Mouse (Mus musculus): ENCODE data around the gene Rps11.
A peak's percentile ranks its signal among the peaks of the same experiment; 100 is the strongest.

The Rps11 gene

GRCm38 (mm10) chr7:45086084-45086483 is 38.2 kb downstream of the Rps11 start:
- no peak for DNase-seq (ENCODE audit: low spot score)

DNA sequence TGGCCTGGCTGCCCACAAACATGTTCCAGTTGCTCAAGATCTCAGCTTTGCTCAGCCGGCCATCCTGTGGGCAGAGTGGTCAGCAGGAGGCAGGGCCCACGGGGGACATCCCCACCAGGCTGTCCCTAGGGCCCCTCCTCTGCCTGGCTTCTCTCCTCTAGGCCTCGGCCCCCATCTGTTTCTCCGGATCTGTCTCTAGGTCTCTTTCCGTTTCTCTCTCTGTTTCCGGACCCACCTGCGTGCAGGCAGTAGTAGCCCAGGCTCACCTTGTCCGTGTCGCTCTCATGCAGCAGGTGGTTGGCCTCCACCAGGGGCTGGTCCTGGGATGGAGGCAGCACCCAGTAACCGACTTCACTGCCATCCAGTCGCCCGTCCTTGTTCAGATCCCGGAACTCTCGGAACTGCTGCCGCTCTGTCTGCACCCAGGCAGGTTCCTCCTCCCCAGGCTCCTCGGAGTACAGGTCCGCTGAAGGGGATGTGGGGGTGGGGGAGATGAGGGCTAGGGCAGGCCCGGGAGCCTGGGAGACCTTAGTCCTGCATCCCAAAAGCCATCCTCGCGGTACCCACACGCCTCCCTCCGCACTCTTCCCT is 40.8 kb downstream of the Rps11 start:
- DNase-seq (ENCODE audit: low spot score) = no peak

- DNase-seq (ENCODE audit: low spot score) = no peak
These were observed 41.6 kb downstream of the Rps11 start for GRCm38 (mm10) chr7:45082401-45083299.

GRCm38 (mm10) chr7:45081016-45081415 is 43.2 kb downstream of the Rps11 start:
- no peak for DNase-seq (ENCODE audit: low spot score)

DNA sequence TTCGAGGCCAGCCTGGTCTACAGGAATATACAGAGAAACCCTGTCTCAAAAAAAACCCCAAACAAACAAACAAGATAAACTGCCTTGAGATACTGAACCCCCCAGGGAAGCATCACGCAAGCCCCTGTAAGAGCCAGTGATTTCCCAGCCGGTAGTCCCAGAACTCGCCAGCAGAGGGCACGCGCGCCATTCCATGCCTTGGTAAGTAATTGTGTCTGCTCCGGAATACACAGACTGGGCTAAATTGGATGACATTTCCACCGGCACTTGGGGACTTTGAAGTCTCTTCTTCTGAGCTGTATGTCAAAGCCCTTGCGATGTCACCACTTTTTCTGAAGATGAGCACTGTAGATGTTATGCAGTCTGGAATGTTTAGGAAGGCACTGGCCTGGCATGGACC is 44.4 kb downstream of the Rps11 start:
- peak; percentile 89 for DNase-seq (ENCODE audit: low spot score)

DNA sequence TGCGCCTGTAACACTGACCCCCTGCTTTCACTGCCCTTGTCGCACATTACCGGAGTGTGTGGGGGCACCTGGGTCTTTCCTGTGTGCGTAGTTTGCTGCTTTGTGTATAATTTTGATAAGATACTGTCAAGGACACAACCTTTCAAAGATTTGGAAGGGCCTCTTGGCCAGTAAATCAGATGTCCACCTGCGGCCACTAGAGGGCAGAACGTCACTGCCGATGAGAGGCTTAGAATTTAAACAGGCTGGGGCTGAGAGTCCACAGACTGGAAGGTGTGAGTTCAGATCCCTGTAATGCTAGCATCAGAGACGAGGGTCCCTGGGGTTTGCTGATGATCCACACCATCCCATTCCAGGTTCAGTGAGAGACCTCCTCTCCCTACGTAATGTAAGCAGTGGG is 45.7 kb downstream of the Rps11 start:
- peak; percentile 78 for DNase-seq (ENCODE audit: low spot score)

DNA sequence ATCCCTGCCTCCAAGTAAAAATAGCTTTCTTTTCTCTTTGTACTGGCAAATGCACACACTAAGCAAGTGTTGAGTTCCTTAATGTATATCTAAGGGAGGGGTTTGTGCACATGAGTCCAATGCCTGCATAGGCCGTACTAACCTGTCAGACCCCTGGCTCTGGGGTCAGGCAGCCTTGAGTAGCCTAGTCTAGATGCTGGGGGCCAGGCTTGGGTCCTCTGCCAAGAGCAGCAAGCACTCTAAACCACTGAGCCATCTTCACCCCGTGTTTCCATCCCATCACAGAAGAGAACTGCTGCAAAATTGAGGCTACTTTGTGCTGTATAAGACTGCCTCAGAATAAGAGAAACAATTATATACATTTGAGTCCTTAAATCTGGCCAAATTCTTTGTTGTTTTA is 46.4 kb downstream of the Rps11 start:
- no peak for DNase-seq (ENCODE audit: low spot score)

GRCm38 (mm10) chr7:45077322-45077721 is 46.9 kb downstream of the Rps11 start:
- DNase-seq (ENCODE audit: low spot score) = no peak

GRCm38 (mm10) chr7:45076501-45076900 is 47.7 kb downstream of the Rps11 start:
- DNase-seq (ENCODE audit: low spot score) = no peak

- DNase-seq (ENCODE audit: low spot score) = no peak
These were observed 48.8 kb downstream of the Rps11 start for GRCm38 (mm10) chr7:45075405-45075804.

DNA sequence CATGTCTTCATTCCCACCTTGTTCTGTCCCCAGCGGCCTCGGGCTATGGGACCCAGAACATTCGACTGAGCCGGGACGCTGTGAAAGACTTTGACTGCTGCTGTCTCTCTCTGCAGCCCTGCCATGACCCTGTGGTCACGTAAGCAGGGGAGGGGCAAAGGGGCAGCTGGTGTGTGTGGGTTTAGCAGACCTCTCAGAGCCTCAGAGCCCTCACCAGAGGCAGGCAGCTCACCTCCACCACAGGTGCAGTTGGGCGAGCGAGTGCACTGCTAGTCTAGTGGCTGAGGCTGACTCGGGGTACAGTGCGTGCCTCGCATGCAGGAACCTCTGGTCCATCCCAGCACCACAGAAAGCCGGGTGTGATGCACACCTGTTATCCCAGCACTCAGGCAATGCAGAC is 50.3 kb downstream of the Rps11 start:
- DNase-seq (ENCODE audit: low spot score) = no peak

GRCm38 (mm10) chr7:45073171-45073707 is 51.0 kb downstream of the Rps11 start:
- DNase-seq (ENCODE audit: low spot score) = no peak

Measured in urinary bladder, postnatal 14 days (tissue).